Comparison of ENCODE assay signal across 8 mouse cellular contexts in the genomic region with DNA sequence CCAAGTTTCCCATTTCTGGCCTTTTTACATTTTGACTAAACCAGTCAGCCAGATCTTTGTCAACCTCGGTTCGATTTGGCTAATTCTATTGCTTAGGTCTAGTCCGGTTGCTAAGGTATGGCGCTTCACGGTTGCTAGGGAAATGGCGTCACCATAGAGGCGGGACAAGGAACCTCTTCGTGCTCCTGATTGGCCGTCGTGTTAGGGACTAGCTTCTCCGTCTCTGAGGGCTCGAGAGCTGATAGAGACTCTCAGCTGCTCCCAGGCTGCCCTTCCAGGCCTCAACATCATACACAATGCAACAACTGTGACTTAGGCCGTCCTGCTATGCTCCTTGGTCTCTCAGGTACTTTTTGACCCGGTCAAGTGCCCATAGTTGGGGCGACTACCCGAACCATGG. TPM values are rescaled to one million over a fixed set of nuclear protein-coding genes. Genes with fewer than 3 reads are reported as not detected.
DNase-seq lines count a peak whose midpoint lies in the region; ATAC-seq lines count a peak whose summit lies in the region.

TSS of gene Fkbpl (plus strand) at position 157 of the 400 bp plus-strand sequence.

- peak; percentile 77 for ATAC-seq in forebrain, embryonic 11.5 days (replicated peaks; ENCODE audit: low FRiP score)
- peak; percentile 78 for ATAC-seq in heart, embryonic 16.5 days (replicated peaks; ENCODE audit: extremely low read depth, insufficient read depth, low FRiP score)
- peak; percentile 25 for ATAC-seq in liver, embryonic 15.5 days (ENCODE audit: insufficient read depth)
- ATAC-seq in neural tube, embryonic 12.5 days (ENCODE audit: low FRiP score, low read depth), result peak; percentile 70

- H3K27ac ChIP-seq in forebrain, embryonic 11.5 days (ENCODE audit: low read depth, low read length), result no peak within 1 kb of the TSS
- H3K27ac ChIP-seq in heart, embryonic 16.5 days (ENCODE audit: low read length), result peak within 1 kb of the TSS; percentile 81
- peak within 1 kb of the TSS; percentile 77 for H3K27ac ChIP-seq in liver, embryonic 15.5 days (replicated peaks)
- H3K27ac ChIP-seq in neural tube, embryonic 12.5 days, result no peak within 1 kb of the TSS

- under 1% methylated on average over 16 of the region's 16 CpGs for WGBS in forebrain, embryonic 11.5 days
- under 1% methylated on average over 16 of the region's 16 CpGs for WGBS in heart, embryonic 16.5 days
- 1% methylated on average over 16 of the region's 16 CpGs for WGBS in liver, embryonic 15.5 days (ENCODE audit: insufficient replicate concordance)
- WGBS in neural tube, embryonic 12.5 days, result under 1% methylated on average over 16 of the region's 16 CpGs

- peak within 1 kb of the TSS; percentile 51 for H3K4me3 ChIP-seq in forebrain, embryonic 11.5 days (ENCODE audit: low read depth, low read length)
- H3K4me3 ChIP-seq in heart, embryonic 16.5 days (ENCODE audit: low read length), result peak within 1 kb of the TSS; percentile 74
- H3K4me3 ChIP-seq in liver, embryonic 15.5 days (replicated peaks), result peak within 1 kb of the TSS; percentile 61
- H3K4me3 ChIP-seq in neural tube, embryonic 12.5 days, result peak within 1 kb of the TSS; percentile 45

- H3K27me3 ChIP-seq in forebrain, embryonic 11.5 days (ENCODE audit: control insufficient read depth, insufficient read depth, low read length), result no peaks in the 10 kb centered on the region
- no peaks in the 10 kb centered on the region for H3K27me3 ChIP-seq in heart, embryonic 16.5 days (ENCODE audit: control insufficient read depth, insufficient read depth, low read length)
- H3K27me3 ChIP-seq in liver, embryonic 15.5 days, result peaks cover 5% of the 10 kb centered on the region; the same call in 1 of the 2 replicates
- no peaks in the 10 kb centered on the region for H3K27me3 ChIP-seq in neural tube, embryonic 12.5 days (replicated peaks)

- no peaks in the 10 kb centered on the region; the same call in 1 of the 2 replicates for H3K36me3 ChIP-seq in forebrain, embryonic 11.5 days (ENCODE audit: control insufficient read depth, insufficient read depth, low read length)
- H3K36me3 ChIP-seq in heart, embryonic 16.5 days (ENCODE audit: control insufficient read depth, insufficient read depth), result no peaks in the 10 kb centered on the region
- H3K36me3 ChIP-seq in liver, embryonic 15.5 days (replicated peaks), result peaks cover 12% of the 10 kb centered on the region; the same call in 1 of the 2 replicates
- peaks cover 12% of the 10 kb centered on the region for H3K36me3 ChIP-seq in neural tube, embryonic 12.5 days

- DNase-seq in CD8-positive naive resting alpha-beta T cell, adult 2 months (ENCODE audit: low read depth in 2 of 2, low spot score in 2 of 2), result peak; percentile 92 to 97
- DNase-seq in c-Kit-positive CD71-negative TER-119-negative erythroid progenitor cells, embryonic 14.5 days (ENCODE audit: low read depth), result peak; percentile 99
- peak; percentile 93 for DNase-seq in forebrain, embryonic 11.5 days (ENCODE audit: low spot score)
- DNase-seq in kidney, postnatal 36 days, result peak; percentile 97 to 98
- peak; percentile 97 for DNase-seq in telencephalon, adult 2 months (ENCODE audit: low read depth, low spot score)

- H3K4me2 ChIP-seq in forebrain, embryonic 11.5 days (ENCODE audit: low read depth, low read length, severe bottlenecking), result peak within 1 kb of the TSS; percentile 59
- H3K4me2 ChIP-seq in heart, embryonic 16.5 days (ENCODE audit: low read depth, low read length), result peak within 1 kb of the TSS; percentile 78
- H3K4me2 ChIP-seq in liver, embryonic 15.5 days, result peak within 1 kb of the TSS; percentile 95
- peak within 1 kb of the TSS; percentile 76 for H3K4me2 ChIP-seq in neural tube, embryonic 12.5 days (replicated peaks)

- H3K9me3 ChIP-seq in forebrain, embryonic 11.5 days (ENCODE audit: control insufficient read depth, low read length), result no peaks in the 10 kb centered on the region
- H3K9me3 ChIP-seq in heart, embryonic 16.5 days (replicated peaks; ENCODE audit: control insufficient read depth, low read length), result no peaks in the 10 kb centered on the region
- H3K9me3 ChIP-seq in liver, embryonic 15.5 days (replicated peaks), result no peaks in the 10 kb centered on the region
- H3K9me3 ChIP-seq in neural tube, embryonic 12.5 days, result no peaks in the 10 kb centered on the region

- H3K9ac ChIP-seq in forebrain, embryonic 11.5 days (ENCODE audit: low read length), result peak within 1 kb of the TSS; percentile 56; the same call in 1 of the 2 replicates
- peak within 1 kb of the TSS; percentile 83 for H3K9ac ChIP-seq in heart, embryonic 16.5 days (ENCODE audit: low read length)
- H3K9ac ChIP-seq in liver, embryonic 15.5 days, result peak within 1 kb of the TSS; percentile 62
- peak within 1 kb of the TSS; percentile 51 for H3K9ac ChIP-seq in neural tube, embryonic 12.5 days

- peaks cover 18% of the 10 kb centered on the region for H3K4me1 ChIP-seq in forebrain, embryonic 11.5 days (replicated peaks; ENCODE audit: control insufficient read depth, insufficient read depth, low read length)
- H3K4me1 ChIP-seq in heart, embryonic 16.5 days (ENCODE audit: control insufficient read depth, insufficient read depth, low read length), result peaks cover 28% of the 10 kb centered on the region
- H3K4me1 ChIP-seq in liver, embryonic 15.5 days (replicated peaks), result peaks cover 56% of the 10 kb centered on the region
- H3K4me1 ChIP-seq in neural tube, embryonic 12.5 days, result peaks cover 34% of the 10 kb centered on the region

RNA-seq across cellular contexts. Expression of gene Fkbpl, which starts in this region (rescaled TPM):
- polyA plus RNA-seq in forebrain, embryonic 11.5 days (2014; fragmentation: Nextera tagmentation; extraction: Ambion mirVana), result 14.5 and 18.2 TPM in 2 replicates
- 11.7 and 12.3 TPM in 2 replicates for polyA plus RNA-seq in heart, embryonic 16.5 days (2015; fragmentation: Nextera tagmentation; extraction: Ambion mirVana)
- 4.0 and 5.0 TPM in 2 replicates for polyA plus RNA-seq in liver, embryonic 15.5 days (2015; fragmentation: Nextera tagmentation; extraction: Ambion mirVana)
- polyA plus RNA-seq in neural tube, embryonic 12.5 days (2016; fragmentation: Nextera tagmentation; extraction: Ambion mirVana), result 17.4 and 17.5 TPM in 2 replicates

Comparison
In these comparisons a context has a peak if more than half of its experiments do, and no peak if none do; other contexts are left out.
1. ATAC-seq: peak in every context shown above with its lines; median percentile 78 in heart, embryonic 16.5 days; 77 in forebrain, embryonic 11.5 days; 70 in neural tube, embryonic 12.5 days; 25 in liver, embryonic 15.5 days.
2. H3K27ac ChIP-seq: peak in heart, embryonic 16.5 days (single experiment) and liver, embryonic 15.5 days (single experiment); none in forebrain, embryonic 11.5 days (single experiment) and neural tube, embryonic 12.5 days (single experiment).
3. Peak in every context shown above with its lines, with median percentiles within 50 percentile points of each other: DNase-seq, H3K4me2 ChIP-seq, H3K4me3 ChIP-seq and H3K9ac ChIP-seq.